Mouse (Mus musculus): ENCODE data around the gene Dnajb8.

Gene Dnajb8

DNA sequence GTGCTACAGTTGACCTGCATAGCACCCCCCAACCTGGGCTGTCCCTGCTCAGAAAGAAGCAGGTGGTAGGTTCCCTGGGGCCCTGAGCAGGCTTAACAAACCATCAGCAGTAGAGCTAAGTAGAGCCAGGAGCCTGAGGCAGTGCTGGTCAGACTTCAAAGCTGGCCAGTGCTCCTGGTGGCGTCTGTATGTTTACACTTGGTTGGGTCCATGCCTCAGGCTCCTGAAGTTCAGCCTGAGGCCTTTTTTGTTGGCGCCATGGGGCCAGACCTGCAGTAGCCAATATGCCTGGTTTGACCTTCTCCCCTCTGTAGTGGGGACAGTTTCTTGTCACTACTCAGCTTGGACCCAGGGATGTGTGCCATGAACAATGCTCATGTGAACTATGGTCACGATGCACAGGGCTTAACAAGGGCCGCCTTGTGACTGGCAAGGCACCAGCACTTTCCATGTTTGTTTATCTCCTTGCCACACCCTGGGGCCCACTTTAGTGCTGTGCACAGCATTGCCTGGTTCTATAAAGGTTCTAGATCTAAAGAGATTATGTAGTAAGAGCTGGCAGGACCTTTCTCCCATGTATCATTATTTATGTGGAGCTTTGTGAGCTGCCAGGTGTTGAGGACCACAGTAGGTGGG lies 70.3 kb downstream of the Dnajb8 start:
- DNase-seq (ENCODE audit: low spot score), result no peak

DNA sequence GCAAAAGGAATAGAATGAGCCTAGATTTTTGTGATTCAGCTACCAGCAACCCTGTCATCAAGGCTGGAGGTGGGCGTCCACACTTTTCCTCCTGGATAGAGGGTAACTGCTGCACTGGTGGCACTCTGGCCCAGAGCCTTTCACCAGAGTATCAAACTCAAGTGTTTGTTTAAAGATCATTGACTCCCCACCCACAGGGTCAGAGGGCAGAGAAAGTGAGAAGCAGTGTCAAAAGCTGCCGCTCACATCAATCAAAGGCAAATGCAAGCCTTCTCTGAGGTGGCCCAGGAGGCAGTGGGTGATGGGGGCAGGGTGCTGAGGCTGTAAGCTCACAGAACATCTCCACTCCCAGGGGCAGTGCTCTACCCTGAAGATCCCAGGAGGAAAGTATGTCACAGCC lies 77.4 kb downstream of the Dnajb8 start:
- DNase-seq (ENCODE audit: low spot score), result no peak

DNA sequence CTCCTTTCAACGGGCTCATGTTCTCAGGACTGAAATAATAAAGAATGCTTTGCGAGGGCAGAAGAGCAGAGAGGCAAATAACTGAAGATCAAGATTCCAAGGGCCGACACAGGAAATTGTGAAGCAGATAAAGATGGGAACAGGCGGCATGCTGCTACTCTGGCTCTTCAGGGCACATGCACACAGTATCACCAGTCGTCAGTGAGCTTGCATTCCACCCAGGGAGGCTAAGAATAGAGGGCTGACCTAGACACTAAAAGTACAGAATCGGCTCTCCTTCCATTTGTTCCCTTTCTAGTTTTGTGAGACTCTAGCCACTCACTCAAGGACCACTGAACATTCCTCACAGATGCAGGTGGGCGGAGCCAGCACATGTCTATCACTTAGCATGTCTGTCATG lies 79.2 kb downstream of the Dnajb8 start:
- DNase-seq (ENCODE audit: low spot score), result no peak

All from ovary, postnatal 14 days (tissue).